Mouse (Mus musculus): ENCODE results near the gene Tmem136. TPM values are rescaled to one million over a fixed set of nuclear protein-coding genes. Genes with fewer than 3 reads are reported as not detected.

The Tmem136 gene
- polyA plus RNA-seq, 1 experiment from 2014 or later: 9.2 TPM

DNA sequence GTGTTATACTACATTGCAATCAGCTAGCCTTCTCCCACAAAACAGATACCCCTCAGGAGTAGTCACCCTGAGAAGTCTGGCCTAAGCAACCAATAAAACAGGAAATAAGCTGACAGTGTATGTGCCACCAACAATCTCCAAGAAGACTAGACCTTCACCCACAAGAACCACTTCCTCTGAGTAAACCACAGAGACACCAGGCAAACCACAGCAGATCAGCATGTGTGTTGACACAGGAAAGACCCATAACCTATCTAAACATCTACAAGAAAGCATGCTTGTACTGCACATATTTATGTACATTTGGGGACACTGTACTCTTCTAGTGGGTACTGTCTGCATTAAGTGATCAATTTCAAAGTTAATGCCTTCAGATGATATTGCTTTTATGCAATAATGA is 20.0 kb downstream of the Tmem136 start:
- no peak overlapping the region for H3K27ac ChIP-seq (ENCODE audit: low read depth, low read length)
- no peaks in the 10 kb centered on the region for H3K36me3 ChIP-seq (ENCODE audit: control insufficient read depth, insufficient read depth, low read length)
- no peak for ATAC-seq
- H3K9me3 ChIP-seq (ENCODE audit: control insufficient read depth, low read length): no peaks in the 10 kb centered on the region
- H3K4me1 ChIP-seq (ENCODE audit: control insufficient read depth, insufficient read depth, low read depth, low read length): 0 out of 2 replicates have a peak, but pooled peaks cover 5% of the 10 kb centered on the region
- H3K9ac ChIP-seq (ENCODE audit: low read depth, low read length): no peak overlapping the region
- H3K4me2 ChIP-seq (ENCODE audit: low read length): no peak overlapping the region
- H3K4me3 ChIP-seq (ENCODE audit: low read length): no peak overlapping the region
- no peaks in the 10 kb centered on the region for H3K27me3 ChIP-seq (replicated peaks; ENCODE audit: control insufficient read depth, insufficient read depth, low read length)

DNA sequence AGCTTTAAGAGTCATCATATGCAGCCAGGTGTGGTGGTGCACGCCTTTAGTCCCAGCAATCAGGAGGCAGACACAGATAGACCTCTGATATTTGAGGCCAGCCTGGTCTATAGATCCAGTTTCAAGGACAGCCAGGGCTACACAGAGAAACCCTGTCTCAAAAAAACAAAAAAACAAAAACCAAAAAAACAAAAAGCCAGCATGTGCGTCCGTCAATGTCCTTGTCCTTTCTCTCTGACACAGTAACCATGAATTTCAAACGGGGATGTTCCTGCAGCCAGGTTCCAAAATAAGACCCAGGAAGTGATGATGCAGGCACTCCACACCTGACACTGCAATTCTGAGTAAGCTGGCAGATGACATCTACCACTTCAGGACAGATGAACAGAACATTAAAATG is 21.5 kb downstream of the Tmem136 start:
- 92% methylated on average over 4 of the region's 4 CpGs for WGBS
- no peak for ATAC-seq
- no peaks in the 10 kb centered on the region for H3K9me3 ChIP-seq (ENCODE audit: control insufficient read depth, low read length)
- H3K9ac ChIP-seq (ENCODE audit: low read depth, low read length): no peak overlapping the region
- 0 out of 2 replicates have a peak, but pooled peaks cover 3% of the 10 kb centered on the region for H3K4me1 ChIP-seq (ENCODE audit: control insufficient read depth, insufficient read depth, low read depth, low read length)
- H3K4me2 ChIP-seq (ENCODE audit: low read length): no peak overlapping the region
- no peak overlapping the region for H3K27ac ChIP-seq (ENCODE audit: low read depth, low read length)
- H3K27me3 ChIP-seq (replicated peaks; ENCODE audit: control insufficient read depth, insufficient read depth, low read length): no peaks in the 10 kb centered on the region
- H3K36me3 ChIP-seq (ENCODE audit: control insufficient read depth, insufficient read depth, low read length): no peaks in the 10 kb centered on the region
- no peak overlapping the region for H3K4me3 ChIP-seq (ENCODE audit: low read length)

DNA sequence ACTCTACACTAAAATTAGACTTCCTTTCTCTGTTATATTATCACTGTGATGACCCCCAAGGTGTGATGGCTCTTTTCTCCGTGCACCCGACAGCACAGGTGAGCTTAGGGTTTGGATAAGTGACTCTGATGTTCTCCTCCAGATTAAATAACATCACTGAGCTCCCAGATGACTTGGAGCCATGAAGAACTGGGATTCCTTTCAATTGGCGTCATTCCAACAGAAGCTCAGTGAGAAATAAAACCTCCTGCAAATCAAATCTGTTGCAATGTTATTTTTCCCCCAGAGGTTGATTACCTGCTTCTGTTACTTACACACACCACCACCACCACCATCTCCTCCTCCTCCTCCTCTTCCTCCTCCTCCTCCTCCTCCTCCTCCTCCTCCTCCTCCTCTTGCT is 22.6 kb downstream of the Tmem136 start:
- no peak overlapping the region for H3K9ac ChIP-seq (ENCODE audit: low read depth, low read length)
- 0 out of 2 replicates have a peak, but pooled peaks cover 3% of the 10 kb centered on the region for H3K4me1 ChIP-seq (ENCODE audit: control insufficient read depth, insufficient read depth, low read depth, low read length)
- H3K9me3 ChIP-seq (ENCODE audit: control insufficient read depth, low read length): no peaks in the 10 kb centered on the region
- no peak overlapping the region for H3K4me3 ChIP-seq (ENCODE audit: low read length)
- H3K27ac ChIP-seq (ENCODE audit: low read depth, low read length): no peak overlapping the region
- WGBS: 55% methylated on average over 3 of the region's 3 CpGs
- H3K27me3 ChIP-seq (replicated peaks; ENCODE audit: control insufficient read depth, insufficient read depth, low read length): no peaks in the 10 kb centered on the region
- no peak for ATAC-seq
- no peak overlapping the region for H3K4me2 ChIP-seq (ENCODE audit: low read length)
- no peaks in the 10 kb centered on the region for H3K36me3 ChIP-seq (ENCODE audit: control insufficient read depth, insufficient read depth, low read length)

GRCm38 (mm10) chr9:43085686-43086285 is 30.6 kb downstream of the Tmem136 start:
- ATAC-seq: no peak
- H3K27ac ChIP-seq (ENCODE audit: low read depth, low read length): no peak overlapping the region

DNA sequence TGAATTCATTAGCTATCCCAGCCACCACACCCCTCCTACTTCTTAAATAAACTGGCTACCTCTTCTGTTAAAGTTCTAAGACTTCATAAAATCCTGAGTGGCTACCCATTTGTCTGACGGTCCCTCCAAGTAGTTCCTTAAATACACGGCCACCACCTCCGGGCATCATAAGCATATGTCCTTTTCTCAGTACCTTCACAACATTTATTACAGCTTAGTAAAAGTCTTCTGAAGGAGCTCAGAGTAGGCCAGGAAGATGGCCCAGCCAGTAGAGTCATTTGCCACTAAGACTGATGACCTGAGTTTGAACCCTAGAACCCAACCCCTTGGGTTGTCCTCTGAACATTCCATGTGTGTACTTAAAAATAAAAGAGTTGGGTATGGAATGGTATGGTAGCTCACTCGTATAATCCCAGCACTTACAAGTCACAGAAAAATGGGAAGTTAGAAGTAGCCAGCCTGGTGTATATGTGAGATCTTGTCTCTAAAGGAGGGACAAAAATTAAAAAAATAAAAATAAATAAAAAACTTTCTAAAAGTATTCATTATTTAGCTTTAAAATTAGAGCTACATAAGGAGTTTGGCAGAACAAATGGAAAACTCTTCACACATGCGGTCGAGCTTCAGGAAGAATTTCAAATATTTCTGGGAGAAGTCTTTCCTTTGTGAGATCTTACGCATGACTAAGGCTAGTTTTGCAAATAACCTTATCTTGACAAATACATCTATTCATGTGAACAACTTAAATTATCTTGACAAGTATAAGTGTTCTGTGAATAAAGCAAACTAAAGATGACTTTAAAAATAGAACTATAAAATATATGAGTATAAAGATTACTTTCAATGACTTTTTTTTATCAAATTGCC is 31.6 kb downstream of the Tmem136 start:
- WGBS: 78% methylated on average over 7 of the region's 7 CpGs
- ATAC-seq: no peak
- H3K27ac ChIP-seq (ENCODE audit: low read depth, low read length): no peak overlapping the region
- H3K4me3 ChIP-seq (ENCODE audit: low read length): no peak overlapping the region
- H3K36me3 ChIP-seq (ENCODE audit: control insufficient read depth, insufficient read depth, low read length): no peaks in the 10 kb centered on the region
- no peak overlapping the region for H3K9ac ChIP-seq (ENCODE audit: low read depth, low read length)
- H3K9me3 ChIP-seq (ENCODE audit: control insufficient read depth, low read length): no peaks in the 10 kb centered on the region
- no peaks in the 10 kb centered on the region for H3K27me3 ChIP-seq (replicated peaks; ENCODE audit: control insufficient read depth, insufficient read depth, low read length)
- H3K4me1 ChIP-seq (ENCODE audit: control insufficient read depth, insufficient read depth, low read depth, low read length): no peaks in the 10 kb centered on the region; the same call in 1 of the 2 replicates
- H3K4me2 ChIP-seq (ENCODE audit: low read length): no peak overlapping the region

More at GRCm38 (mm10) chr9:43085686-43086285, 30.6 kb downstream of the Tmem136 start:
- no peaks in the 10 kb centered on the region; the same call in 1 of the 2 replicates for H3K4me1 ChIP-seq (ENCODE audit: control insufficient read depth, insufficient read depth, low read depth, low read length)
- H3K9me3 ChIP-seq (ENCODE audit: control insufficient read depth, low read length): no peaks in the 10 kb centered on the region
- no peak overlapping the region for H3K4me3 ChIP-seq (ENCODE audit: low read length)
- no peak overlapping the region for H3K4me2 ChIP-seq (ENCODE audit: low read length)
- 89% methylated on average over 1 of the region's 1 CpGs for WGBS
- no peak overlapping the region for H3K9ac ChIP-seq (ENCODE audit: low read depth, low read length)
- H3K27me3 ChIP-seq (replicated peaks; ENCODE audit: control insufficient read depth, insufficient read depth, low read length): no peaks in the 10 kb centered on the region
- H3K36me3 ChIP-seq (ENCODE audit: control insufficient read depth, insufficient read depth, low read length): no peaks in the 10 kb centered on the region

DNA sequence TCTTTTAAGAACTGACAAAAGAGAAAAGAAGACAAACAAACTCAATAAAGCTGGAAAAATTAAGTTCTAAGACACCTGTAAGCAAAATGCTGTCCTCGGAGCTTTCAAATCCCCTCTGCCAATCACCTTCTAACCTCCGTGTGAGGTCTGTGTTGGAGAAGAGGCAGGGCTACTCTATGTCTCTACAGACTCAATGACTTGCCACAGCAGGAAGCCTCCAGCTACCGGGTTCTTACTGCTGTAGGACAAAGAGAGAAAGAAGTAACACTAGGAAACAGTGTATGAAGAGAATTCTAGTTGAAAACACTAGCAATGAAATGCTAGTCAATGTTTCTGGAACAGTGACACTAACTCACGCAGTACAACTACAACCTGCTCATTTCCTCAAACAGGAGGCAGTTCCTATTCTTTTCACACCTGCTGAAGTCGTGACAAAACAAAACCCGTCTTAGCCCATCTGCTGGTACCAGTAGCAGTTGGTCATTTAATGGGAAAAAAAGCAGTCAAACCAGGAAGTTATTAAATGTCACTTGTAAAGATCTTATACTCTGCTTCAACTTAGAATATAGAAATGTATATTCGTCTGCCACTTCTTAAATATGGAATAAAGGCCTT is 32.8 kb downstream of the Tmem136 start:
- H3K4me2 ChIP-seq (ENCODE audit: low read length): no peak overlapping the region
- no peak overlapping the region for H3K27ac ChIP-seq (ENCODE audit: low read depth, low read length)
- no peak overlapping the region for H3K9ac ChIP-seq (ENCODE audit: low read depth, low read length)
- ATAC-seq: no peak
- H3K4me1 ChIP-seq (ENCODE audit: control insufficient read depth, insufficient read depth, low read depth, low read length): no peaks in the 10 kb centered on the region; the same call in 1 of the 2 replicates
- no peaks in the 10 kb centered on the region for H3K27me3 ChIP-seq (replicated peaks; ENCODE audit: control insufficient read depth, insufficient read depth, low read length)
- H3K9me3 ChIP-seq (ENCODE audit: control insufficient read depth, low read length): no peaks in the 10 kb centered on the region
- no peaks in the 10 kb centered on the region for H3K36me3 ChIP-seq (ENCODE audit: control insufficient read depth, insufficient read depth, low read length)
- 25% methylated on average over 7 of the region's 7 CpGs for WGBS
- H3K4me3 ChIP-seq (ENCODE audit: low read length): no peak overlapping the region

DNA sequence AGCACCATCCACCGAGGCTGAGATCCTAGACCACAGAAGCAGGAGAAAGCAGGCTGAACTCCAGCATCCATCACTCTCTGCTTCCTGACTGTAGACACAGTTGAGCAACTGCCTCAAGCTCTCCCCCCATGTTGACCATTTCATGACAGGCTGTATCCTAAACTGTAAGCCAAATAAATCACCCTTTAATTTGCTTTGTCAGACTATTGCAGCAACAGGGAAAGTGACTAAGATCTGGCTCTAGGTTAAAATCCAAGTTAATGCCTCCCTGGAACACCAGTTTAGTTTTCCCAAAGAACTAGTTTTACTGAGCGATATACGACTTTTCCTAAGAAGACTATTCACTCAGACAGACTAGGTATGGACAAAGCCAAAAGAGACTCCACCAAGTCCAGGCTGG is 37.7 kb downstream of the Tmem136 start:
- 94% methylated on average over 3 of the region's 3 CpGs for WGBS
- no peak for ATAC-seq
- H3K9ac ChIP-seq (ENCODE audit: low read depth, low read length): no peak overlapping the region

GRCm38 (mm10) chr9:43076163-43076562 is 40.2 kb downstream of the Tmem136 start:
- no peak overlapping the region for H3K4me3 ChIP-seq (ENCODE audit: low read length)
- no peak overlapping the region for H3K4me2 ChIP-seq (ENCODE audit: low read length)
- no peak for ATAC-seq
- H3K9ac ChIP-seq (ENCODE audit: low read depth, low read length): no peak overlapping the region
- H3K9me3 ChIP-seq (ENCODE audit: control insufficient read depth, low read length): no peaks in the 10 kb centered on the region
- WGBS: 71% methylated on average over 7 of the region's 7 CpGs
- H3K36me3 ChIP-seq (ENCODE audit: control insufficient read depth, insufficient read depth, low read length): no peaks in the 10 kb centered on the region
- no peak overlapping the region for H3K27ac ChIP-seq (ENCODE audit: low read depth, low read length)
- H3K4me1 ChIP-seq (ENCODE audit: control insufficient read depth, insufficient read depth, low read depth, low read length): peaks cover 5% of the 10 kb centered on the region; the same call in 1 of the 2 replicates
- H3K27me3 ChIP-seq (replicated peaks; ENCODE audit: control insufficient read depth, insufficient read depth, low read length): no peaks in the 10 kb centered on the region

More for the DNA sequence above, 37.7 kb downstream of the Tmem136 start:
- Histone ChIP-seq H3K4me1 (ENCODE audit: control insufficient read depth, insufficient read depth, low read depth, low read length) (no peaks in the 10 kb centered on the region; the same call in 1 of the 2 replicates), H3K9me3 (ENCODE audit: control insufficient read depth, low read length) (no peaks in the 10 kb centered on the region), H3K27ac (ENCODE audit: low read depth, low read length) (no peak overlapping the region), H3K27me3 (replicated peaks; ENCODE audit: control insufficient read depth, insufficient read depth, low read length) (no peaks in the 10 kb centered on the region), H3K4me3 (ENCODE audit: low read length) (no peak overlapping the region), H3K36me3 (ENCODE audit: control insufficient read depth, insufficient read depth, low read length) (no peaks in the 10 kb centered on the region), H3K4me2 (ENCODE audit: low read length) (no peak overlapping the region)

DNA sequence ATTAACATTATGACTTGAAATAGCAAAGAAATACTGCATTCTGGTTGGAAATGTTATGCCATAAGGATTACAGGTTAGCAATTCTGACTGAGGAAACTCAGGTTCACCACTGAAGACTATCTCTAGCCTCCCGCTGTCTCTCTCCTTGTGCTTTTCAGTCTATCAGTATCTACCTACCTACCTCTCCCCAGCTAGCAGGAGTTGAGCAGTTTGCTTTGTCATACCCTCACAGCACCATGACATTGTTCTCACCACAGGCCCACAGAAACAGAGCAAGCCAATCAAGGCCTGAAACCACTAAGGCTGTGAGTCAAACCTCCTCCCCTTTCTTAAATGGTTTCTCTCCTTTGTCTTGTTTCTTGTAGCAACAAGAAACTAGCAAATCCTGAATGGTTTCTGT is 41.8 kb downstream of the Tmem136 start:
- 95% methylated on average over 1 of the region's 1 CpGs for WGBS
- H3K4me3 ChIP-seq (ENCODE audit: low read length): no peak overlapping the region
- H3K36me3 ChIP-seq (ENCODE audit: control insufficient read depth, insufficient read depth, low read length): no peaks in the 10 kb centered on the region
- H3K4me1 ChIP-seq (ENCODE audit: control insufficient read depth, insufficient read depth, low read depth, low read length): peaks cover 5% of the 10 kb centered on the region; the same call in 1 of the 2 replicates
- H3K9ac ChIP-seq (ENCODE audit: low read depth, low read length): no peak overlapping the region
- H3K27ac ChIP-seq (ENCODE audit: low read depth, low read length): no peak overlapping the region
- no peaks in the 10 kb centered on the region for H3K27me3 ChIP-seq (replicated peaks; ENCODE audit: control insufficient read depth, insufficient read depth, low read length)
- no peak overlapping the region for H3K4me2 ChIP-seq (ENCODE audit: low read length)
- H3K9me3 ChIP-seq (ENCODE audit: control insufficient read depth, low read length): no peaks in the 10 kb centered on the region
- no peak for ATAC-seq
